Mouse (Mus musculus): ENCODE measurements around the gene Spg11. TPM values are rescaled to one million over a fixed set of nuclear protein-coding genes. Genes with fewer than 3 reads are reported as not detected.
"Not testable (repeated sequence)": the region's sequence is repeated elsewhere in the genome, so short reads cannot be mapped to it uniquely, and the experiment has no call there.

Gene Spg11
- total and polyA plus RNA-seq, 3 experiments: 6.2 to 17.6 (median 17.1) TPM

DNA sequence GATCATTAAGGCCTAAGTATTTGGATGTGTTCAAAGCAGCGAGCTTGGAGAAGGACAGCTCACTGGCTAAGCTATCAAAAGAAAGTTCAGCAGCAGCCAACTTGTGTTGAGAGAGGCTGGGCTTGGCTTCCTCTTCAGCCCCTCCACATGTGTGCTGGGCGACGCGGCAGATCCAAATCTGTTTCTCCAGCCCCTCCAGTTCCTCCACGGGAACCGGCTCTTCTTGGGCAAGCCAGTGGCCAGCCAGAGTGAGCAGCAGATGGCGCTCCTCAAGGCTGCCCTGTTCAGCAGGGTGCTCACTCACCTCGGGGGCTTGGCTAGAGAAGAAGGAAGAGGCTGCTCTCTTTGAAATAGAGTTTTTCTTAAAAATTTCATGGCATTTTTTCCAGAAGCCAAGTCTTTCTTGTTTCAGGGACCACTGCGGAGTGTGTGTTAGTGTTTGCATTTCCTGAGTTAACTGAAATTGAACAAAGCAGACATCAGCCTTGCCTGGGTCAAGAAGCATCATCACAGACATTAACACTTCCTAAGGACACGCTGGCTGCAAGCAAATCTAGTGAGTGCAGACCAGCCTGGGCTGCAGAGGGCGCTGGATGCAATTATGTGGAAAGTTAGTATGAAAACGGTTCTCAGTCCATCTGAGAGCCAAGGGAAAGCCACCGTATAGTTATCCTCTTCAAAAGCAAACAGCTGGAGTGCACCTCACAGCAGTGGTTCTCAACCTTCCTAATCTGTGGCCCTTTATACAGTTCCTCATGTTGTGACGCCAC is 52.8 kb downstream of the Spg11 start:
- peak; percentile 16 for DNase-seq

DNA sequence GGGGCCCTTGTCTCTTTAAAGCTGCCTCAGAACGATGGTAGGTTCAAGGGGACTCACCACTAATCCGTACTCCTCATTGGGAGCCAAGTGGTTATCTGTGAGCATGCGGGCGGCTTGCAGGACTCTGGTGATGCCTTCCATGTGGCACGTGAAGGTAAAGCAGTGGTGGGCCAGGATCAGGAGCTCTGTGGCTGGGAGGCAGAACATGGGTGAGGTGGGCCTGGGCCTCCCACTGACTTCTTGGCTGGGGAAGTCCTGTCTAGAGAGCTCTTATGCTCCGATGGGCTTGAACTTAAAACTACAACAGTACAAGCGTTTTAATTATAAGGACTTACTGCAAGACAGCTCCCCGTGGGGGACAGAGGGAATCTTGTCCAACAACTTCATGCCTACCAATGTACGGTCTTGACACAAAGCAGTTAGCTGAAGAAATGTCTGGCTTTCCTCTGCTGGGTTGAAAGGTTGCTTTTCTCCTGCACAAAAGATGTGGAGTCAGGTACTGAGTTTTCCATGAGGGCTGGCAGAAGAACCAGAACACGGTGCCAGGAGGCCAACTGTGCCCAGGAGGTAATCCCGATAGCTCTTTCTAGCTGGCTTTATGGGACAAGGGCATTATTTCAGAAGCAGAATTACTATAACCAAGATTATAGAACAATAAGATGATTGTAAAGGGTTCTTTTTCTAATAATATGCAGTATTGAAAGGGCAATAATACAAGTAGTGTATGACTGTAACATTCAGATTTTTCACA is 58.6 kb downstream of the Spg11 start:
- DNase-seq: no peak

DNA sequence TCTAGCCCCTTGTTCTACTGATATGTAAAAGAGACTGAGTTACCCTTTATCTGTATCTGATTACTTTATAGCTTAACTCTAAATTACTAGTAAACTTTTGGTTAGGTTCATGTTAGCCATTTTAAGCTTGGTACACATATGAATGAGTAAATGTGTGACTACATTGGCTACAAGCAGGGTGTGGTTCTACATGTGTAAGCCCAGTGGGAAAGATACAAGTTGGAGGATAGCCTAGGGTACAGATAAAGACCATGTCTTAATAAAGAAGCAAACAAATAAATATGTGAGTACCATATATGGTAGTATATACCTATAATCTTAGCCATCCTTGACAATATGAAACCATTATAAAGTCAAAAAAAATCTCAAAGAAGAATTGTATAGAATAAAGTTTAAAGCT is 74.3 kb downstream of the Spg11 start:
- no peak for DNase-seq

DNA sequence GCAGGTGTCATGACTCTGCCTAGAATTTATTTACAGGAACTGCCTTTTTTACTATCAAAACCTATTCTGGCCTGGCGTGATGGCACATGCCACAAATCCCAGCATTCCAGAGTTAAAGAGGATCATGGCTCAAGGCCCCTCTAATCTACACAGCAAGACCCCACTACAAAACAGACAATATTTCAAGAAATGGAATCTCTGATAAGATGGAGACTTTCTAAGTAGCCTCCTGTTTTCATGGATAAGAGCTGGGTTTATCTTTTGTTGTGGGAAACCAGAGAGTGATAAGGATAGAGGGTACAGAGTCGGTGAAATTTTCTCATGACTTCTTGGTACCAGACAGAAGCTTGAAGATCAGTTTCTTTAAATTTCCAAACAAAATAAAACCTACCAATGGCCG is 82.1 kb downstream of the Spg11 start:
- DNase-seq: no peak

DNA sequence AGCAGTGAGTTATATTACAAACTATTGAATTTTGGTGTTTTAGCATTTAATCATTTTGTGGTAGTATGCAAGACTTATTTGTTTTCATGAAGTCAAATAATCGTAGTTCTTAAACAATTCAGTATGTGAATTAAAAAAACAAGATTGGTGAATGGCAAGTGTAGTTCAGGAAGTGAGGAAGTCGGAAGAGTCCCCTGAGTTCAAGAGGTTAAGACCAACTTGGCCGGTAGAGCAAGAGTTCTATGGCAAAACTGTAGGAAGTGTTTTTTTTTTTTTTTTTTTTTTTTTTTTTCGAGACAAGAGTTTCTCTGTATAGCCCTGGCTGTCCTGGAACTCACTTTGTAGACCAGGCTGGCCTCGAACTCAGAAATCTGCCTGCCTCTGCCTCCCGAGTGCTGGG is 86.2 kb downstream of the Spg11 start:
- DNase-seq: no peak

DNA sequence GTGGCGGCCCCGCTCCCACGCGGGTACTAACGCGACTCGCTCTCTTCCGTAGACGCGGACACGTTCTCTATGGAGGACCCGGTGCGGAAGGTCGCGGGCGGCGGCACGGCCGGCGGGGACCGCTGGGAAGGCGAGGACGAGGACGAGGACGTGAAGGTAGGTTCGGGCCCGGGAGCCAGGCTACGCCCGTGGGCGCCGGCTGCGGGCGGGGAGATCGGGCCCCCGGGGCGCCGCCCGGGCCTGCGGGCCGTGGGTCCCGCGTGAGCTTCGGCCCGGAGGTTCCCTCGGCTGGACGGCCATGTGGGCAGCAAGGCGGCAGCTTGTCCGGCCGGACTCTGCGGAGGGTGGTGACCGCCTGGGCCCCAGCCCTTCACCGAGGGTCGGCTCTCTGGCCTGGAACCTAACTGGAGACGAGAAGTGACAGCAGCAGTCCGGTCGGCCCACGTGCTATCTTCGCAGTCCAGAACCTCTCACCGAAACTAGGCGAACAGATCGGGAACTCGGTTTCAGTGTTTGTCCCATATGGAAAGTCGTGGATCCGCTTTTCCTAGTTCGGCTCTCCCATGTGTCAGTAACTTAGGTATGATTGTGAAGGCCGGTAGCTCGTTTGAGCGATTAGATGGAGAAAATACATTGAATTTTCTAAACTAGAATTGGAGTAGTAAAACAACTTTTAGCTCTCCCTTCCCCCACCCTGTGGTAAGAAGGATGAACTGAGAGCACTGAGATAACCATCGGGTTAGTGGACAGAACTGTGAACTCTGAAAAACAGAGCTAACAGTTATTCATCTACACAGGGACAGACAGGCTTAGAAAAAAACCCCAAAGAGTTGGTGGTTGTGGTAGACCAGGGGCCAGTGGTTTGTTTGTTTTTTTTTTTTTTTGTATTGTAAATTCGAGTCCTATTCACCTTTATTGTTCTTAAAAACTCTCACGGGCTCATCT is 89.2 kb downstream of the Spg11 start:
- DNase-seq: peak; percentile 81

DNA sequence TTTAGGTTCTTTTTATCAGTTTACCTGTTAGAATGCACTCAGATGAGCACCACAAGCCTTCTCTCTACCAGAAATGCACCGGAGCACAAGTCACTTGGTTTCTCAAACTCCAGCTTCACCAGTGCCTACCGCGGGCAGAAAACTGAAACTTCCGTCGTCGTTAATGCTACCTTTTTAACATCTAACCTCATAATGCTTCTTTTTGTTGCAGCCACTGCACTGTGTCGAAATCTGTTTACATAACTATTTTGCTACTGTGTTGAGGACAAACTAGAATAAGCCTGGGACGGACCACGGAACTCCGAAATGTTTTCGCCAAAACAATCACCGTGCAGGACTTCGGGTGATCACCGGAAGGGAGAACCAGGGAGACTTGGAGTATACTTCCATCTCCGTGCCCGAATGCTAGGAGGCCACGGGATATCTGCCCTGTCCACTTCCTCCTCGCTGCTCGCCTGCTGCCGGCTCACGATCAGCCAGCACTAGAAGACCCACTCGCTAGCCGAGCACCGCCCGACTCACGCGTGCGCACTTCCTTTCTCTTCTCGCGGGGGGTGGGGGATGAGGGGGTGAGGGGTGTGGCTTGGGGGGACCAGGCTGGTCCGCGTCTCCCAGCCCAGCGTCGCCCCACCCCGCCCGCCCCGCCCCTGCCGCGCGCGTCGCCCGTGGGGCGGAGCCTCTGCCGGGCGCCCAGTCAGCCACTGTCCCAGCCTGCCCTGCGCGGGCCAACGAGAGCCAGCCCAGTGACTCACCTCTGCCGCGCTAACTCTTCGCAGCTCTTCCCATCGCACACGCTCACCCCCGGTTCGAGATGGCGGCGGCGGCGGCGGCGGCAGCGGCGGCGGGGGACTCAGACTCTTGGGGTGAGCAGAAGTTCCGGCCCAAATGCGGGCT is 90.1 kb downstream of the Spg11 start, which contains the start of gene Eif3j1:
Gene Eif3j1, plus strand, starts transcription at position 685 of the 894 bp plus-strand sequence.
- DNase-seq: peak; percentile 96

DNA sequence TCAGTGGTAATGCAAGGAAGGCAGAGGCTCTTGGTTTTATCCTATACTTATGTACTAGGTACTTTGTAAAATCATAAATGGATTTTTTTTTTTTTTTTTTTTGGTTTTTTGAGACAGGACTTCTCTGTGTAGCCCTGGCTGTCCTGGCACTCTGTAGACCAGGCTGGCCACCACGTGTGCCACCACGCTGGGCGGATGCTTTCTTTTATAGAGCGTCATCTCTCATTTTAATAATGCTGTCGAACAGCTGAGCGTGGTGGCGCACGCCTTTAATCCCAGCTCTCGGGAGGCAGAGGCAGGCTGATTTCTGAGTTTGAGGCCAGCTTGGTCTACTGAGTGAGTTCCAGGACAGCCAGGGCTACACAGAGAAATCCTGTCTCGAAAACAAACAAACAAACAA is 91.1 kb downstream of the Spg11 start:
- DNase-seq: not testable (repeated sequence)

DNA sequence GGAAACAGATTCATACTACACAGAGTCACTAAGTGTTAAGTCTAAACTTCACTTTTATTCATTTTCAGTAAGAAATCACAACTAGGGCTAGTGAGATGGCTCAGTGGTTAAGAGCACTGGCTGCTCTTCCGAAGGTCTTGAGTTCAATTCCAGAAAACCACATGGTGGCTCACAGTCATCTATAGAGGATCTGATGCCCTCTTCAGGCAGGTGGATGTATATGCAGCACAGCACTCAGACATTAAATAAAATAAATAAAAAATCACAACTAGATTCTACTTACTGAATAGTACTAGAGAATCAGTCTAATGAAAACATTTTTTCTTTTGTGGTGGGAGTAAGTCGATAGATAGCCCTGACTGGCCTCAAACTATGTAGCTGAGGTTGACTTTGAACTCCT is 95.9 kb downstream of the Spg11 start:
- no peak for DNase-seq

DNA sequence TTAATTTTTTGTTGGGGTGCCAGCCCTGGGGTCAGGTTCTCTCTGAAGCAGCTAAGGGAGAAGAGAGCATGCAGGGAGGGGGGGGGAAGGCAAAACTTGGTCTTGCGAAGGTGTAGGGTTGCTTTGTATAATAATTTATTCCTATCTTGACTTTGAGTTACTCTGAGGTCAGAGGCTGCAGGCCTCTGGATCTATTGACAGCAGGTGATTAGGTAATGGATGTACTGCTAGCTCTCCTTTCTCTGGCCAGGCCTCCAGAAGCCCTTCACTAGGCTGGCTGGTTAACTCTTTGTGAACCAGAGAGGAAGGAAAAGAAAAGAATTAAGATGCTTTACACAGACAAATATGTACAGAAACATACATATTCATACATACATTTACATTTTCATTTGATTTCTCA is 99.5 kb downstream of the Spg11 start:
- no peak for DNase-seq

DNA sequence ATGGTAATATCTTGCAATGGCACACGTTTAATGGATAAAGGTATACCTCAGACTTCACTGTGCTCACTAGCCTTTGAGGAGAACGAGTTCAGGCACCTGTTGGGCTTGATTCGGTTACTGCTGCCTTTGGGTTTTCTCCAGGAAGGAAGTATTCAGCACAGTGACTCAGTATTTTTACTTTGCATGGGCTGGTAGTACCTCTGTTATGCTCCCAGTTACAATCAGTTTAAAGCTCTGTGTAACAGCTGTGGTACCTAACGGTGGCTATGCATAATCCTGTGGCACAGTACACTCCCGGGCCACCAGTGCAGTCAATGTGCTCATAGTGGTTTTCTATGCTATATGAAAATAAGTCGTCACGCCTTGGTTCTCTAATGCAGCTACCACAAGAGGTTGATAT is 106.7 kb downstream of the Spg11 start:
- no peak for DNase-seq

DNA sequence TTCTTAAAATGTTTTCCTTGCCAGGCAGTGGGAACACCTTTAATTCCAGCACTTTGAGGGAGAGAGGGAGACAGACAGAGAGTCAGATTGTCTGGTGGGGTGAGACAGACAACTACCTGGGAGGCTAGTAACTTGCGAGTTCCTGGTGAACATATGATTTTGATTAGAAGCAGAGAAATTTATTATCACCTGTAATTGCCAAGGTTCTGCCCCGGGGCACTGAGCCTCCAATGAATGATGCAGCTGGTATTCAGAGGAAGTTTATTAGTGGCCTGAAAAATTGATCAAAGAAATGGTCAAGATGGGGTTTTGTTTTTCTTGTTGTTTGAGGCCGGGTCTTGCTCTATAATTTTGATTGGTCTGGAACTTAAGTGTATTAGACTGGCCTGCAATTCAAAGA is 109.4 kb downstream of the Spg11 start:
- no peak for DNase-seq

Small RNA genes within 50 kb of the gene (microRNA-seq; reads per million reads assigned to microRNA genes)
- gene Gm47314: 0 reads per million in 2 experiments

Other genes starting within 250 kb of the Spg11 start
- gene Ctdspl2, start 162.4 kb downstream of the Spg11 start, total RNA-seq (2021): 10 to 100 TPM; 24.8 to 30.8 TPM
- 0.81 and 0.98 TPM in 2 replicates for gene Ctdspl2, start 162.4 kb downstream of the Spg11 start, polyA plus RNA-seq (2012; rRNA removed)
- not detected for gene Mageb3, start 162.3 kb downstream of the Spg11 start, total RNA-seq (2021)
- 0.04 TPM in 1 of 2 replicates, not detected in the other for gene Mageb3, start 162.3 kb downstream of the Spg11 start, polyA plus RNA-seq (2012; rRNA removed)
- 10 to 100 TPM; 15.7 to 21.1 TPM for gene Eif3j1, start 89.8 kb downstream of the Spg11 start, total RNA-seq (2021)
- 6.0 and 7.8 TPM in 2 replicates for gene Eif3j1, start 89.8 kb downstream of the Spg11 start, polyA plus RNA-seq (2012; rRNA removed)
- 1,000 to 10,000 TPM; 1,021 to 1,206 TPM for gene B2m, start 29.3 kb upstream of the Spg11 start, total RNA-seq (2021)
- 522 and 790 TPM in 2 replicates for gene B2m, start 29.3 kb upstream of the Spg11 start, polyA plus RNA-seq (2012; rRNA removed)
- gene Trim69, start 42.3 kb upstream of the Spg11 start, total RNA-seq (2021): not detected
- gene Trim69, start 42.3 kb upstream of the Spg11 start, polyA plus RNA-seq (2012; rRNA removed): not detected in 2 replicates
- not detected for gene Patl2, start 67.8 kb upstream of the Spg11 start, total RNA-seq (2021)
- 0.03 TPM in 1 of 2 replicates, not detected in the other for gene Patl2, start 67.8 kb upstream of the Spg11 start, polyA plus RNA-seq (2012; rRNA removed)
- not detected for gene Terb2, start 67.9 kb upstream of the Spg11 start, total RNA-seq (2021)
- not detected in 2 replicates for gene Terb2, start 67.9 kb upstream of the Spg11 start, polyA plus RNA-seq (2012; rRNA removed)
- 100 to 1,000 TPM in 1 of 2 experiments, 10 to 100 TPM in 1; 57.2 to 112 TPM for gene Sord, start 116.4 kb upstream of the Spg11 start, total RNA-seq (2021)
- 10.3 and 10.5 TPM in 2 replicates for gene Sord, start 116.4 kb upstream of the Spg11 start, polyA plus RNA-seq (2012; rRNA removed)
- gene Duox2, start 180.1 kb upstream of the Spg11 start, total RNA-seq (2021): under 1 TPM in 1 of 2 experiments, not detected in 1; 0.07 TPM
- gene Duox2, start 180.1 kb upstream of the Spg11 start, polyA plus RNA-seq (2012; rRNA removed): 0.04 and 0.06 TPM in 2 replicates
- gene Duoxa2, start 180.5 kb upstream of the Spg11 start, total RNA-seq (2021): not detected
- 0.08 TPM in 1 of 2 replicates, not detected in the other for gene Duoxa2, start 180.5 kb upstream of the Spg11 start, polyA plus RNA-seq (2012; rRNA removed)
- gene Duoxa1, start 195.3 kb upstream of the Spg11 start, total RNA-seq (2021): under 1 TPM in 1 of 2 experiments, not detected in 1; 0.31 TPM
- gene Duoxa1, start 195.3 kb upstream of the Spg11 start, polyA plus RNA-seq (2012; rRNA removed): 0.58 and 0.97 TPM in 2 replicates
- not detected for gene Duox1, start 197.3 kb upstream of the Spg11 start, total RNA-seq (2021)
- 0.07 and 0.17 TPM in 2 replicates for gene Duox1, start 197.3 kb upstream of the Spg11 start, polyA plus RNA-seq (2012; rRNA removed)